Mouse (Mus musculus) heart, adult 2 months (tissue): ENCODE measurements at regions not wholly inside any gene's neighbourhood (a gene's known extent, or its start where the extent isn't known, plus 50 kb on each side); places are given as distances from the start of the nearest gene placed in this dataset.

Source experiments
- CTCF ChIP-seq: fragments of 200-600 bp; IDR thresholded peaks from 2 replicates; pipeline ENCODE4 v1.8.1; 2022; ENCODE audit warnings: antibody characterized with exemption, mild to moderate bottlenecking, moderate library complexity
- EP300 ChIP-seq: fragments of 200-500 bp; IDR thresholded peaks from 2 replicates; pipeline ENCODE4 v1.6.1; 2011; ENCODE audit warnings: low read depth, low read length, control low read depth; ENCODE audit not compliant: insufficient read depth
- POLR2A ChIP-seq: fragments of 200-500 bp; IDR thresholded peaks from 2 replicates; pipeline ENCODE4 v1.6.1; 2011; ENCODE audit warnings: mild to moderate bottlenecking, low read depth, low read length, control low read depth; ENCODE audit not compliant: insufficient read depth

DNA sequence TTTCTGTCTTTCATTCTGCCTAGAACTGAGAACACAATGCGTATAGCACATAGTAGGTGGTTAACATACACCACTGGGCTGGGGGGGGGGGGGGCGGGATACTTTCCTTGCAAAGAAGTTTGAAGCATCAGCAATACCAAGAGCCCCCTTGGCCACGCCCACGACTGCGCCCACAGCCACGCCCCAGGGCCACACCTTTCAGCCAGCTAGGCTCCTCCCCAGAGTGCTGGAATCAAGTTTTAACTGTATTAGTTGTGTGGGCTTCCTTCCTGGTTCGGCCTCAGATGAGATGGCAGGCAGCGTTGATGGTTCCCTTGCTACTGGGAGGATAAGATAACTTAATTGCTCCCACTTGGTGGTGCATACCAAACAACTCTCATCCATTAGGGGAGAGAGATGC is 278.1 kb upstream of the Kcnab2 start:
- TF ChIP-seq CTCF, result no peak
- TF ChIP-seq POLR2A, result no peak
- no peak for TF ChIP-seq EP300
